Mouse (Mus musculus) cerebellum, adult 18-20 months (tissue): ENCODE data around the gene Olfr59.

ENCODE experiments used
- DNase-seq, 2 experiments: peaks; one replicate each; pipeline ENCODE4 v3.0.0; 2021

Gene Olfr59

GRCm38 (mm10) chr11:74283436-74283835 lies at the start of gene Olfr59:
Gene Olfr59, plus strand, starts transcription at chr11:74283736.
- DNase-seq = no peak

DNA sequence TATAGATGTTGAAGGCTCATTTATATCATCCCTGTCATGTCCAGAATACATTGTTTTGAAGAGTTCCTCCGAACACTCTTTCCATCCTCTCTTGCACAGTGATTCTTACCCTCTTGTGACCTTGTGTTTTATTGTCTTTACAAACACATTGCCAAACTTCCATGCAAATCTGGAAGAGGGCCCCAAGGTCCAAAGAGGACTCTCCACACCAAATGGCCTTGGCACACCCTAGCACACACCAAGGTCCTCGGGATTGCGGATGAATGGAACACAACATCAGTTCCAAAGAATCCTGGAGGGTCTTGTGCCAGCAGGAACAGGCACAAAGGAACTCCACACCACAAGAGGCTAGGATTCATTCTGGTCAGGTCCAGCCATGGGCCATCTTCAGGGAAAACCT lies 42.3 kb upstream of the Olfr59 start:
- no peak for DNase-seq

DNA sequence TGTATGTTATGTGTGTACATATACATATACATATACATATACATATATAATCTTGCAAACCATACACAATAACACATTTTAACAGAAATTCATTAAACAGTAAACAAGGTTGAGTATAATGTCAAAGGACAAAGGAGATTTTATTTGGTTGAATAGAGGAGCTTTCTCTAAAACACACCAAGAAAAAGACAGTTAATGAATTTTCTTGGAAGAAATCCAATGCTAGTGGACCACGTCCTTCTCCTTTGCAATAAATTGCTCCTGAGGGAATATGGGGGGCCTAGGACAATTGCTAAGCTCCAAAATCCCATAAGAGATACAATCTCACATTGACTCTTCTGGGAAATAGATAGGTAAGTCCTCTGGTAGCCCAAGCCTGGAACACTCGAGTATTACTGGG lies 24.0 kb upstream of the Olfr59 start, which contains the start of gene Olfr406:
Olfr406 (plus strand) TSS at position 301 of the 400 bp plus-strand sequence.
- DNase-seq = no peak

- no peak for DNase-seq
Observed at GRCm38 (mm10) chr11:74287256-74287655, 3.7 kb downstream of the Olfr59 start.

GRCm38 (mm10) chr11:74326044-74326443 lies 42.5 kb downstream of the Olfr59 start:
- no peak for DNase-seq

DNA sequence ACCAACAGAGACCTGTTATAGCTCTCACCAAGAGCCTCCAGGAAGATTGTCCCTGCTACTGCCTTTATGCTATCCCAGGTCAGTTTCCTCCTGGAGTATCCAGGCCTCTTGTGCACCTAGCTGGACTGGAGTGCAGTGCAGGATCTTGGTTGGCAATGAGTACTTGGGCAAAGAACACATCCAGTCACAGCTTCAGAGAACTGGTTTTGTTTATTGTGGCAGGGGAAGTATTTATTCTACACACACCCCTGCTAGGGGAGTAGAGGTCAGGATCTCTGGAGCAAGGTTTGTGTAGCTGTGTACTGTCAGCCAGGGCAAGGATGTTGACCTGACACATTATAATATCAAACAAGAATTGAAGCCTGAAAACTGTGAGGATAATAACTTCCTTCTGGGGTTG lies 45.2 kb downstream of the Olfr59 start:
- DNase-seq = no peak

GRCm38 (mm10) chr11:74337931-74338330 lies 54.4 kb downstream of the Olfr59 start, which contains the start of gene Olfr410:
Gene Olfr410, minus strand, starts transcription at chr11:74338031.
- DNase-seq = no peak
